Mouse (Mus musculus) liver, embryonic 12.5 days (tissue): ENCODE measurements at regions not wholly inside any gene's neighbourhood (a gene's known extent, or its start where the extent isn't known, plus 50 kb on each side); places are given as distances from the start of the nearest gene placed in this dataset.

ENCODE experiments used
- ATAC-seq: fragments of 200-750 bp; cut with Nextera tagmentation; 2 replicates; pipeline ENCODE4 v1.8.0; 2017; ENCODE audit warnings: moderate number of reproducible peaks, mild to moderate bottlenecking, moderate library complexity
- H3K27ac ChIP-seq: fragments of 300-500 bp; sonication (generic); 2 replicates; pipeline ENCODE4 v1.5.1; 2016; ENCODE audit warnings: mild to moderate bottlenecking
- H3K27me3 ChIP-seq: fragments of 300-500 bp; sonication (generic); replicated peaks from 2 replicates; pipeline ENCODE4 v1.6.1; 2016; ENCODE audit warnings: mild to moderate bottlenecking, moderate library complexity
- H3K36me3 ChIP-seq: fragments of 300-500 bp; sonication (generic); 2 replicates; pipeline ENCODE4 v1.6.1; 2016; ENCODE audit warnings: mild to moderate bottlenecking, moderate library complexity
- H3K4me1 ChIP-seq: fragments of 300-500 bp; sonication (generic); 2 replicates; pipeline ENCODE4 v1.6.1; 2016
- H3K4me2 ChIP-seq: fragments of 300-500 bp; sonication (generic); 2 replicates; pipeline ENCODE4 v1.6.1; 2016; ENCODE audit warnings: mild to moderate bottlenecking, moderate library complexity
- H3K4me3 ChIP-seq: fragments of 300-500 bp; sonication (generic); 2 replicates; pipeline ENCODE4 v1.5.1; 2016; ENCODE audit warnings: mild to moderate bottlenecking, moderate library complexity
- H3K9ac ChIP-seq: fragments of 300-500 bp; sonication (generic); 2 replicates; pipeline ENCODE4 v1.6.1; 2016; ENCODE audit warnings: mild to moderate bottlenecking, moderate library complexity
- H3K9me3 ChIP-seq: fragments of 300-500 bp; sonication (generic); replicated peaks from 2 replicates; pipeline ENCODE4 v1.6.1; 2016; ENCODE audit warnings: mild to moderate bottlenecking, moderate library complexity
- WGBS: fragments of 180-500 bp; shearing (Covaris S2); methylation state at CpG from one replicate; pipeline ENCODE4 v1.1.7; 2016; ENCODE audit not compliant: insufficient replicate concordance; 5-methylcytosine and 5-hydroxymethylcytosine counted together

GRCm38 (mm10) chr1:71938323-71939007, 273.6 kb downstream of the Mreg start:
- H3K4me3 ChIP-seq: no peak overlapping the region
- no peak overlapping the region for H3K27ac ChIP-seq
- H3K9me3 ChIP-seq: no peaks in the 10 kb centered on the region
- H3K9ac ChIP-seq: no peak overlapping the region
- peaks cover 33% of the 10 kb centered on the region for H3K4me1 ChIP-seq
- H3K36me3 ChIP-seq: no peaks in the 10 kb centered on the region
- peak overlapping the region; percentile 27 for H3K4me2 ChIP-seq
- ATAC-seq: no peak
- peaks cover 5% of the 10 kb centered on the region; the same call in 1 of the 2 replicates for H3K27me3 ChIP-seq
- WGBS: 5% methylated on average over 12 of the region's 12 CpGs

GRCm38 (mm10) chr1:71937922-71938321, 274.2 kb downstream of the Mreg start:
- ATAC-seq: no peak
- H3K4me3 ChIP-seq: no peak overlapping the region
- no peak overlapping the region for H3K27ac ChIP-seq
- WGBS: 31% methylated on average over 8 of the region's 8 CpGs
- peak overlapping the region; percentile 27; the same call in 1 of the 2 replicates for H3K4me2 ChIP-seq
- no peak overlapping the region for H3K9ac ChIP-seq
- peaks cover 5% of the 10 kb centered on the region; the same call in 1 of the 2 replicates for H3K27me3 ChIP-seq
- H3K9me3 ChIP-seq: no peaks in the 10 kb centered on the region
- peaks cover 33% of the 10 kb centered on the region for H3K4me1 ChIP-seq
- H3K36me3 ChIP-seq: no peaks in the 10 kb centered on the region

GRCm38 (mm10) chr1:71937168-71937567, 274.9 kb downstream of the Mreg start:
- no peak; the same call in 1 of the 2 replicates for ATAC-seq
- 40% methylated on average over 3 of the region's 3 CpGs for WGBS
- Histone ChIP-seq H3K4me2 (no peak overlapping the region), H3K9ac (no peak overlapping the region), H3K36me3 (no peaks in the 10 kb centered on the region), H3K4me1 (peaks cover 37% of the 10 kb centered on the region), H3K4me3 (no peak overlapping the region), H3K27me3 (peaks cover 5% of the 10 kb centered on the region; the same call in 1 of the 2 replicates), H3K27ac (no peak overlapping the region), H3K9me3 (no peaks in the 10 kb centered on the region)

GRCm38 (mm10) chr1:71936501-71937129, 275.5 kb downstream of the Mreg start:
- no peaks in the 10 kb centered on the region for H3K9me3 ChIP-seq
- H3K27ac ChIP-seq: no peak overlapping the region
- no peak for ATAC-seq
- no peak overlapping the region for H3K9ac ChIP-seq
- H3K4me2 ChIP-seq: no peak overlapping the region
- peaks cover 42% of the 10 kb centered on the region for H3K4me1 ChIP-seq
- 14% methylated on average over 5 of the region's 5 CpGs for WGBS
- no peaks in the 10 kb centered on the region for H3K36me3 ChIP-seq
- H3K27me3 ChIP-seq: peaks cover 5% of the 10 kb centered on the region; the same call in 1 of the 2 replicates
- H3K4me3 ChIP-seq: no peak overlapping the region

- Histone ChIP-seq H3K27me3 (no peaks in the 10 kb centered on the region), H3K36me3 (no peaks in the 10 kb centered on the region), H3K27ac (no peak overlapping the region), H3K9ac (no peak overlapping the region), H3K4me2 (no peak overlapping the region), H3K9me3 (no peaks in the 10 kb centered on the region), H3K4me1 (no peaks in the 10 kb centered on the region), H3K4me3 (no peak overlapping the region)
- WGBS: 79% methylated on average over 2 of the region's 2 CpGs
- ATAC-seq: no peak
These were observed 272.5 kb upstream of the Fn1 start for GRCm38 (mm10) chr1:71925501-71925900.

GRCm38 (mm10) chr1:71924884-71925283, 271.9 kb upstream of the Fn1 start:
- ATAC-seq: no peak
- 22% methylated on average over 1 of the region's 1 CpGs for WGBS
- no peaks in the 10 kb centered on the region for H3K9me3 ChIP-seq

GRCm38 (mm10) chr1:71923731-71924130, 270.7 kb upstream of the Fn1 start:
- Histone ChIP-seq H3K27me3 (no peaks in the 10 kb centered on the region), H3K4me2 (no peak overlapping the region), H3K27ac (no peak overlapping the region), H3K36me3 (no peaks in the 10 kb centered on the region), H3K4me1 (no peaks in the 10 kb centered on the region), H3K4me3 (no peak overlapping the region), H3K9me3 (no peaks in the 10 kb centered on the region), H3K9ac (no peak overlapping the region)
- WGBS: 71% methylated on average over 3 of the region's 3 CpGs
- no peak for ATAC-seq

More at GRCm38 (mm10) chr1:71924884-71925283, 271.9 kb upstream of the Fn1 start:
- no peaks in the 10 kb centered on the region for H3K27me3 ChIP-seq
- no peak overlapping the region for H3K9ac ChIP-seq
- H3K4me1 ChIP-seq: no peaks in the 10 kb centered on the region
- H3K27ac ChIP-seq: no peak overlapping the region
- no peaks in the 10 kb centered on the region for H3K36me3 ChIP-seq
- no peak overlapping the region for H3K4me3 ChIP-seq
- no peak overlapping the region for H3K4me2 ChIP-seq

- no peak overlapping the region for H3K4me2 ChIP-seq
- ATAC-seq: no peak
- H3K27me3 ChIP-seq: no peaks in the 10 kb centered on the region
- H3K4me3 ChIP-seq: no peak overlapping the region
- no peaks in the 10 kb centered on the region for H3K36me3 ChIP-seq
- H3K9ac ChIP-seq: no peak overlapping the region
- H3K9me3 ChIP-seq: no peaks in the 10 kb centered on the region
- whole genome bisulfite sequencing: 65% methylated on average over 2 of the region's 2 CpGs
- H3K27ac ChIP-seq: no peak overlapping the region
- no peaks in the 10 kb centered on the region for H3K4me1 ChIP-seq
These were observed 268.5 kb upstream of the Fn1 start for GRCm38 (mm10) chr1:71921456-71921855.

GRCm38 (mm10) chr1:71919891-71920290, 266.9 kb upstream of the Fn1 start:
- 72% methylated on average over 2 of the region's 2 CpGs for WGBS

GRCm38 (mm10) chr1:71917021-71917420, 264.0 kb upstream of the Fn1 start:
- H3K9me3 ChIP-seq: no peaks in the 10 kb centered on the region
- no peak overlapping the region for H3K9ac ChIP-seq
- 61% methylated on average over 2 of the region's 2 CpGs for WGBS
- H3K4me2 ChIP-seq: no peak overlapping the region
- H3K4me3 ChIP-seq: no peak overlapping the region
- no peaks in the 10 kb centered on the region for H3K36me3 ChIP-seq
- ATAC-seq: no peak
- H3K27ac ChIP-seq: no peak overlapping the region
- H3K27me3 ChIP-seq: no peaks in the 10 kb centered on the region
- no peaks in the 10 kb centered on the region for H3K4me1 ChIP-seq

More at GRCm38 (mm10) chr1:71919891-71920290, 266.9 kb upstream of the Fn1 start:
- Histone ChIP-seq H3K4me3 (no peak overlapping the region), H3K36me3 (no peaks in the 10 kb centered on the region), H3K4me2 (no peak overlapping the region), H3K9me3 (no peaks in the 10 kb centered on the region), H3K27ac (no peak overlapping the region), H3K4me1 (no peaks in the 10 kb centered on the region), H3K9ac (no peak overlapping the region), H3K27me3 (no peaks in the 10 kb centered on the region)
- no peak for ATAC-seq

GRCm38 (mm10) chr1:71914439-71914838, 261.4 kb upstream of the Fn1 start:
- H3K9me3 ChIP-seq: no peaks in the 10 kb centered on the region
- no peaks in the 10 kb centered on the region for H3K36me3 ChIP-seq
- H3K4me1 ChIP-seq: no peaks in the 10 kb centered on the region
- no peak overlapping the region for H3K4me2 ChIP-seq
- no peak for ATAC-seq
- H3K4me3 ChIP-seq: no peak overlapping the region
- no peak overlapping the region for H3K27ac ChIP-seq
- WGBS: 85% methylated on average over 3 of the region's 3 CpGs
- H3K27me3 ChIP-seq: no peaks in the 10 kb centered on the region
- H3K9ac ChIP-seq: no peak overlapping the region

- Histone ChIP-seq H3K4me3 (no peak overlapping the region), H3K27me3 (no peaks in the 10 kb centered on the region), H3K9me3 (no peaks in the 10 kb centered on the region), H3K36me3 (no peaks in the 10 kb centered on the region), H3K27ac (no peak overlapping the region), H3K9ac (no peak overlapping the region), H3K4me2 (no peak overlapping the region), H3K4me1 (no peaks in the 10 kb centered on the region)
- no peak for ATAC-seq
- 57% methylated on average over 5 of the region's 5 CpGs for WGBS
These were observed 260.2 kb upstream of the Fn1 start for GRCm38 (mm10) chr1:71913221-71913620.
